Mouse (Mus musculus) neural tube, embryonic 15.5 days (tissue): ENCODE data around the gene Cbx7. TPM values are rescaled to one million over a fixed set of nuclear protein-coding genes. Genes with fewer than 3 reads are reported as not detected.

ENCODE experiments used
- ATAC-seq: fragments of 200-750 bp; cut with Nextera tagmentation; 2 replicates; pipeline ENCODE4 v1.8.0; 2017; ENCODE audit warnings: mild to moderate bottlenecking, moderate TSS enrichment, moderate library complexity; ENCODE audit not compliant: low FRiP score
- H3K27ac ChIP-seq: fragments of 300-500 bp; sonication (generic); replicated peaks from 2 replicates; pipeline ENCODE4 v1.5.1; 2015; ENCODE audit warnings: mild to moderate bottlenecking, inconsistent platforms
- H3K27me3 ChIP-seq: fragments of 300-500 bp; sonication (generic); replicated peaks from 2 replicates; pipeline ENCODE4 v1.6.1; 2015; ENCODE audit warnings: inconsistent platforms
- H3K36me3 ChIP-seq: fragments of 300-500 bp; sonication (generic); 2 replicates; pipeline ENCODE4 v1.6.1; 2015; ENCODE audit warnings: inconsistent platforms
- H3K4me1 ChIP-seq: fragments of 300-500 bp; sonication (generic); 2 replicates; pipeline ENCODE4 v1.6.1; 2015; ENCODE audit warnings: inconsistent platforms
- H3K4me2 ChIP-seq: fragments of 300-500 bp; sonication (generic); 2 replicates; pipeline ENCODE4 v1.6.1; 2015; ENCODE audit warnings: inconsistent platforms, mild to moderate bottlenecking, moderate library complexity
- H3K4me3 ChIP-seq: fragments of 300-500 bp; sonication (generic); replicated peaks from 2 replicates; pipeline ENCODE4 v1.5.1; 2015; ENCODE audit warnings: mild to moderate bottlenecking, inconsistent platforms
- H3K9ac ChIP-seq: fragments of 300-500 bp; sonication (generic); replicated peaks from 2 replicates; pipeline ENCODE4 v1.6.1; 2015; ENCODE audit warnings: mild to moderate bottlenecking, inconsistent platforms
- H3K9me3 ChIP-seq: fragments of 300-500 bp; sonication (generic); replicated peaks from 2 replicates; pipeline ENCODE4 v1.6.1; 2016; ENCODE audit warnings: inconsistent platforms
- WGBS: fragments of 180-500 bp; shearing (Covaris S2); methylation state at CpG from one replicate; pipeline ENCODE4 v1.1.7; 2015; ENCODE audit warnings: mixed read lengths; 5-methylcytosine and 5-hydroxymethylcytosine counted together
- polyA plus RNA-seq: library from polyadenylated mRNA; unstranded; fragments of >200 nt; fragmentation: Nextera tagmentation; extraction: Ambion mirVana; gene quantifications from 2 replicates; pipeline ENCODE4 v1.2.1, GENCODE M21; 2015

The Cbx7 gene
- polyA plus RNA-seq, 1 experiment from 2014 or later, result 4.6 TPM

DNA sequence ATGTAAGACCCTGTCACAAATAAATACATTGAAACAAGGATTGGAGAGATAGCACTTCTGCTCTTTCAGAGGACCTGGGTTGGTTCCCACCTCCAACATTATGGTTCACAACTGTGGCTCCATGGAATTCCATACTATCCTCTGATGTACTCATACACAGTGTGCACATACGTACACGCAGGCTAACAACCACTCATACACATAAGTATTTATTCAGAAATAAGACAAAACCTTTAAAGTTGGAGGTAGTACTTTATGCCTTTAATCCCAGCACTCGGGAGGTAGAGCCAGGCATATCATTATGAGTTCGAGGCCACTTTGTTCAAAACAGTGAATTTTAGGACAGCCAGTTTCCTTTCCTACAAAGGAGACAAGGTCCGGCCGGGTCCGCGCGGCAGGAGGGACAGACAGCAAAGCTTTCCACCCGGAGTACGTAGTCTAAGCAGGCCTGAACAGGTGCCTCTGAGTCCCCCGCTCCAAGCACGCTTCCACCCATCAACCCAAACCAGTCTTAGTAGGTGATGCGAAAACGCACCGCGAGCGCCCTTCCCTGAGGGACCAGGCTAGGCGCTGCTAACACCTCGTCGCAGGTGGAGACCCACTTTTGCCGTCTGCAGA lies 37.8 kb downstream of the Cbx7 start:
- Histone ChIP-seq H3K4me3 (peak overlapping the region; percentile 67), H3K4me1 (peaks cover 34% of the 10 kb centered on the region), H3K9me3 (no peaks in the 10 kb centered on the region), H3K27ac (no peak overlapping the region), H3K27me3 (peaks cover 12% of the 10 kb centered on the region), H3K4me2 (peak overlapping the region; percentile 84), H3K36me3 (no peaks in the 10 kb centered on the region), H3K9ac (peak overlapping the region; percentile 70)
- WGBS, result 6% methylated on average over 22 of the region's 22 CpGs
- peak; percentile 30; the same call in 1 of the 2 replicates for ATAC-seq

DNA sequence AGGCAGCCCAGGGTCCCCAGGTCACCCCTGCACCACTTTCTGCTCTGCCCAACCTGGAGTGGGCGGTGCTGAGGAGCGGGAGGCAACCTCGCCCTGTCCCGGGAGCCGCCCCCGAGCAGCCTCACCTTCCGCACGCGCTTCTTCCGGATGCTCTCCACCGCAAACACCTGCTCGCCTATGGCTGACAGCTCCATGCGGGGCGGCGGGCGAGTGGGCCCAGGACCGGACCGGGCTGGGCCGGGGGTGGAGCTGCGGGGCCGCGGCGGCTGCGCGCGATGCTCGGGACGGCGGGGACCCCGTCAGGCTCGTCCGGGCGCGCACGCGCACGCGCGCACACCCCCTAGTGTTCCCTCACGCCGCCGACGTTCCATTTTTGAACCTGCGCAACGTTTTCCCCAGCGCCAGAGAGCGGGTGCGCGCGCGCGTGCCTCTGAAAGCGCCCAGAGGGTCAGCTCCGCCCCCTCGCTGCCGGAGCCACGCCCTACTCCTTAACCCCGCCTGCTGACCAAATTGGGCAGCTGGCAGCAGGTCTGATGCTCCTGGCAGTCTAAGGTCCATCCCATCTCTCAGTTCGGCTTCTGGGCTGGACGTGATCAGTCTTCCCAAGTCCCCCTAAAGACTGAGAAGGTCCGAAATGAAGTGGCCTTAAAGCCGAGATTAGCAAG lies 38.5 kb downstream of the Cbx7 start:
- ATAC-seq, result peak; percentile 54; the same call in 1 of the 2 replicates
- Histone ChIP-seq H3K27me3 (peaks cover 12% of the 10 kb centered on the region), H3K4me3 (peak overlapping the region; percentile 67), H3K4me2 (peak overlapping the region; percentile 84), H3K36me3 (no peaks in the 10 kb centered on the region), H3K9ac (peak overlapping the region; percentile 70), H3K9me3 (no peaks in the 10 kb centered on the region), H3K27ac (no peak overlapping the region), H3K4me1 (peaks cover 41% of the 10 kb centered on the region)
- WGBS, result under 1% methylated on average over 62 of the region's 62 CpGs

DNA sequence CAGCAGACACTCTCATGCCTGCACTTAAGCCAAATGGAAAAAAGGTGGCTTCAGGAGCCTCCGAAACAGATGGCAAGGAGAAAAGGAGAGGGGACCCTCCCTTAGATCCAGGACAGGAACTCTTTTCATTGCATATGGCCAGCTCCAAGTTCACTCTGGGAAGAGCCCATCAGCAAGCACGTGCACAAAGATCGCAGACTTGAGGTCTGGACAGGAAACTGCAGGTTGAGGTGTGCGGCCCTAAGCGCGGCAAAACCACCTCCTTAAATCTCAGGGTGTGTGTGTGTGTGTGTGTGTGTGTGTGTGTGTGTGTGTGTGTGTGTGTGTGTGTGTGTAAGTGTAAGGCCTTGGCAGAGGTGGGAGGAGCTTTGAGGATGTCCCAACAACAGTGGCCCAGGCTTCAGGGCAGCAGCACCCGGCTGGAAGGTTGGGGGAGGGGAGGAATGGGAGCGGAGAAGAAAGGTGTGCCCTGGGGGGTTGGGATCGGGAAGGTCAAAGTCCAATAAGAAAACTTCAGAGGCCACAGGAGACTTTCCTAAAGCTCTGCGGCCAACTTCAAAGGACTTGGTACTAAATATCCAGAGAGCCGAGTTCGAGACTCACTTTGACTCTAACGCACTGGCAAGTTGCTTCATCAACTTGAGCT lies 39.3 kb downstream of the Cbx7 start:
- peak overlapping the region; percentile 70; the same call in 1 of the 2 replicates for H3K9ac ChIP-seq
- ATAC-seq, result no peak
- 26% methylated on average over 13 of the region's 13 CpGs for WGBS

DNA sequence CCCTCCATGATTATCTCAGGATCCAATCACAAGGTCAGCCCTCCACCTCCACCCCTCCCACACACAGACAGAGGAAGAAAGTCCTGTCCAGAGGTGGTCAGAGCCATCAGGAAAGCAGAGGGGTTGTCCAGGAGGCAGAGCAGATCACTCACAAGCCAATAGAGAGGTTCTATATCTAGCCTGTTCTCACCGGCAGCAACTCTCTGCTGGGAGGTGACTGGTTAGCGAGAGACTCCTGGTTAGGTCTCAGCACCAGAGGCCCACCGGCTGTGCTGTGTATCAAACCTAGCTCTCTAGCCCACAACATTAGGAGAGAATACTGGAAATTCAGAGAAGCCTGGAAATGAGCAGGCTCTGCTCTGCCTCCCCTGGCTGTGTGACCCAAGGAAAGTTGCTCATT lies 41.2 kb downstream of the Cbx7 start:
- no peaks in the 10 kb centered on the region for H3K36me3 ChIP-seq
- no peak overlapping the region for H3K9ac ChIP-seq
- no peak overlapping the region for H3K4me2 ChIP-seq
- ATAC-seq, result no peak
- peaks cover 12% of the 10 kb centered on the region for H3K27me3 ChIP-seq
- H3K4me1 ChIP-seq, result peaks cover 47% of the 10 kb centered on the region
- H3K27ac ChIP-seq, result no peak overlapping the region
- no peak overlapping the region for H3K4me3 ChIP-seq
- no peaks in the 10 kb centered on the region for H3K9me3 ChIP-seq
- 85% methylated on average over 3 of the region's 3 CpGs for WGBS

More for the DNA sequence above, 39.3 kb downstream of the Cbx7 start:
- no peaks in the 10 kb centered on the region for H3K36me3 ChIP-seq
- H3K27me3 ChIP-seq, result peaks cover 12% of the 10 kb centered on the region
- peak overlapping the region; percentile 84 for H3K4me2 ChIP-seq
- peaks cover 47% of the 10 kb centered on the region for H3K4me1 ChIP-seq
- H3K4me3 ChIP-seq, result peak overlapping the region; percentile 67
- no peak overlapping the region for H3K27ac ChIP-seq
- H3K9me3 ChIP-seq, result no peaks in the 10 kb centered on the region

DNA sequence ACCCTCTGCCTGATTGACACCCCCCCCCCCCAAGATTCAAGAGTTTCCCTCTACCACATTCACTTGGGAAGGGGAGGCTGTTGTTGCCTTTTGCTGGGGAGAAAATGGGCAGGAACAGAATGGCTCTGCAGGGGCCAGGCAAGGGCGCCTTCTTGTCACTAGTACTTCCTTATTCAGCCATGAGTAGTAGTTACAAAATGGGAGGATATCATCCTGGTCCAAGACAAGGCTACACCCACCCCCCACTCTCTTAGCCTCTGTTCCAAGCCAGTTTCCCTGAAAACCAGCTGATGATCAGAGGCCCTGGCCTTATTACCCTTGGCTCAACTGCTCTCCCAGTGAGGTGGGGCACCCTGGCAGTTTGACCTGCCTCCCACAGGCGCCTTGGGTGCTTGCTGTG lies 42.2 kb downstream of the Cbx7 start:
- ATAC-seq, result no peak
- 88% methylated on average over 2 of the region's 2 CpGs for WGBS
- no peak overlapping the region for H3K4me3 ChIP-seq
- H3K9ac ChIP-seq, result no peak overlapping the region
- H3K4me2 ChIP-seq, result no peak overlapping the region
- H3K27ac ChIP-seq, result no peak overlapping the region
- H3K36me3 ChIP-seq, result no peaks in the 10 kb centered on the region
- peaks cover 11% of the 10 kb centered on the region for H3K27me3 ChIP-seq
- H3K4me1 ChIP-seq, result peaks cover 38% of the 10 kb centered on the region
- no peaks in the 10 kb centered on the region for H3K9me3 ChIP-seq

DNA sequence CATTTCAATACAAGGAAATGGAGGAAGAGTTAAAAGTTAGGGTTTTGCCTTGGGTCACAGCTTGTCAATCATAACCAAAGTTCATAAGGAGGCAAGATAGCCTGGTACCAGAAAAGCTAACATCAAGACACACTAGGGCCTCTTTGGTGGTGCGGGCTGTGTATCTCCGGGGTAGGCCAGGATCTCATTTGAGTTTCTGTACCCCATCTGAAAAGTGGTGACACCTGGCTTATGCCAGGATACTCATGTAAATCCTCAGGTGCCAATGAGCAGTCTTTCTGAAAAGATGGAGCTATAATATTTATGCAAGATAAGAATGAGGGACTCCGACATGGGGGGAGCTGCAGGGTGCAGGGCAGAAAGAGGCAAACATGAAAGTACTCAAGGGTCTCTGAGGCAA lies 42.6 kb downstream of the Cbx7 start:
- H3K9ac ChIP-seq, result peak overlapping the region; percentile 60
- peaks cover 7% of the 10 kb centered on the region for H3K27me3 ChIP-seq
- H3K9me3 ChIP-seq, result no peaks in the 10 kb centered on the region
- 94% methylated on average over 3 of the region's 3 CpGs for WGBS
- H3K27ac ChIP-seq, result peak overlapping the region; percentile 74
- H3K4me3 ChIP-seq, result peak overlapping the region; percentile 59
- peaks cover 33% of the 10 kb centered on the region for H3K4me1 ChIP-seq
- H3K4me2 ChIP-seq, result peak overlapping the region; percentile 91
- no peak for ATAC-seq
- H3K36me3 ChIP-seq, result no peaks in the 10 kb centered on the region

DNA sequence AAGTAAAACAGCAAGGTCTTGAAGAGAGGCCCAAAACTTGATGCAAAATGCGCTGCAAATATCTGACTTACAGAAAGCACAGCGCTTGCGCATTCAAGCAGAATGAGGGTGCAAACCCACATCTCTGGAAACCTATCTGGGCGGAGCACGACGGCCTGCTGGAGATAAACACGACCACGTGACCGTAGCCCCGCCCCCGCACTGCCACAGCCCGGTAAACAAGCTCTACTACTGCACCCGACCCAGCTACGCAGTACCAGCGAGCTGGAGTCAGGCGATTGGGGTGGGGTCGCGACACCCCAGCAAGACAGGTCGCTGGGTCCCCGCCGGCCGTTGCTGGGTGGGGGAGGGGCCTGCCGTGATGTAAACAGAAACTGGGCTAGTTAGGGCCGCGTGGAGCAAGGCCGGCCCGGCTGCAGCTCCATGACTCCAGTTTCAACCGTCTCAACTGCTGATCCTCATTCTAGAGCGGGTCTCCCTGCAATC lies 43.2 kb downstream of the Cbx7 start:
- peak overlapping the region; percentile 60 for H3K9ac ChIP-seq
- 0 out of 2 replicates have a peak, but pooled peaks cover under 1% of the 10 kb centered on the region for H3K27me3 ChIP-seq
- no peaks in the 10 kb centered on the region for H3K36me3 ChIP-seq
- H3K4me2 ChIP-seq, result peak overlapping the region; percentile 91
- ATAC-seq, result peak; percentile 90
- H3K27ac ChIP-seq, result peak overlapping the region; percentile 74
- no peaks in the 10 kb centered on the region for H3K9me3 ChIP-seq
- WGBS, result under 1% methylated on average over 29 of the region's 29 CpGs
- peaks cover 27% of the 10 kb centered on the region for H3K4me1 ChIP-seq
- peak overlapping the region; percentile 59 for H3K4me3 ChIP-seq

GRCm38 (mm10) chr15:79926856-79927416 lies 44.0 kb downstream of the Cbx7 start:
- Histone ChIP-seq H3K4me1 (peaks cover 21% of the 10 kb centered on the region), H3K4me3 (peak overlapping the region; percentile 59), H3K4me2 (peak overlapping the region; percentile 91), H3K9me3 (no peaks in the 10 kb centered on the region), H3K27me3 (no peaks in the 10 kb centered on the region), H3K9ac (peak overlapping the region; percentile 60; the same call in 1 of the 2 replicates), H3K27ac (peak overlapping the region; percentile 74), H3K36me3 (peaks cover 3% of the 10 kb centered on the region; the same call in 1 of the 2 replicates)
- ATAC-seq, result no peak
- WGBS, result 87% methylated on average over 11 of the region's 11 CpGs

DNA sequence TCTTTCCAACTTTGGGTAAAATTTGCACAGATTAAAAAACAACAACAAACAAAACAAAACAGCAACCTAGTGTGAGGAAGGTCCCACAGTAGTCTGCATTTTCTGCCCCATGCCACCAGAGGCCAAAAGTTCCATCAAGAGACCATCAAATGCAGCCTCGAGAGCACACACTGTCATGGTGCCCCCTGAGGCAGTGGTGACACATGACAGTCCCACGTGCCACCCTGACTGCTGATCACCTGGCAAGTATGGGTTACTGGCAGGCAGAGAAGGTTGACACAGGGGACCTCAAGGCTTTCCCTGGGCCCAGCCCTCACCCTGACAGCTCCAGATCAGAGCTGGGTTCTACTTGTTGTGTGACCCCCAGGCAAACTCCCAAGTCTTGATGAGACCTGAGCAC lies 51.1 kb downstream of the Cbx7 start:
- no peak overlapping the region for H3K27ac ChIP-seq
- H3K27me3 ChIP-seq, result no peaks in the 10 kb centered on the region
- no peaks in the 10 kb centered on the region for H3K9me3 ChIP-seq
- H3K4me3 ChIP-seq, result no peak overlapping the region
- 65% methylated on average over 2 of the region's 2 CpGs for WGBS
- H3K4me2 ChIP-seq, result no peak overlapping the region
- no peak overlapping the region for H3K9ac ChIP-seq
- H3K4me1 ChIP-seq, result no peaks in the 10 kb centered on the region
- ATAC-seq, result no peak
- H3K36me3 ChIP-seq, result peaks cover 20% of the 10 kb centered on the region

DNA sequence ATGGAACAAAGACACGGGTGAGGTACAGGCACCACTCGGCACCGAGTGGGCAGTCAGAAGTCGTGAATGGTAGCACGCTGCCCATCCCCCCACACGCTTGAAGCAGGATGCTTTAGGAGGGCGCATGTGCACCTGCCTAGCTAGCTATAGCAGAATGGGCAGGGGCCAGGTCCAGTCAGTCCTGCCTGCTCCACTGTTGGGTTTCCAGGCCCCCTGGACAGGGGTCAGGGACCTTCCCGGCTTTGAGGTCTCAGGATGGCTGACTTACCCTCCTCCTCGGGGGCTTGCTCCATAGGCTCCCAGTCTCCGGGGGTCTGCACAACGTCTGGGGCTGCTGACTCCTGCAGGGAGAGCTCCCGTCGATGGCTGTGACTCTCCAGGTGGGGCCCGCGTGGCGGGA lies 52.4 kb downstream of the Cbx7 start:
- H3K36me3 ChIP-seq, result peaks cover 20% of the 10 kb centered on the region
- H3K4me3 ChIP-seq, result no peak overlapping the region
- no peak overlapping the region for H3K9ac ChIP-seq
- H3K27me3 ChIP-seq, result no peaks in the 10 kb centered on the region
- H3K4me2 ChIP-seq, result no peak overlapping the region
- H3K27ac ChIP-seq, result no peak overlapping the region
- WGBS, result 95% methylated on average over 16 of the region's 16 CpGs
- H3K4me1 ChIP-seq, result no peaks in the 10 kb centered on the region
- ATAC-seq, result no peak
- no peaks in the 10 kb centered on the region for H3K9me3 ChIP-seq

GRCm38 (mm10) chr15:79917111-79917720 lies 53.7 kb downstream of the Cbx7 start:
- no peak for ATAC-seq
- H3K4me1 ChIP-seq, result no peaks in the 10 kb centered on the region
- peaks cover 19% of the 10 kb centered on the region for H3K36me3 ChIP-seq
- 96% methylated on average over 14 of the region's 14 CpGs for WGBS
- no peaks in the 10 kb centered on the region for H3K27me3 ChIP-seq
- no peak overlapping the region for H3K4me3 ChIP-seq
- no peak overlapping the region for H3K4me2 ChIP-seq
- H3K27ac ChIP-seq, result no peak overlapping the region
- H3K9ac ChIP-seq, result no peak overlapping the region
- no peaks in the 10 kb centered on the region for H3K9me3 ChIP-seq
